Mouse (Mus musculus): ENCODE measurements around the gene Rab5if. TPM values are rescaled to one million over a fixed set of nuclear protein-coding genes. Genes with fewer than 3 reads are reported as not detected.
"Not testable (repeated sequence)": the region's sequence is repeated elsewhere in the genome, so short reads cannot be mapped to it uniquely, and the experiment has no call there.

The Rab5if gene
- polyA plus RNA-seq (2016; fragmentation: Nextera tagmentation; extraction: Ambion mirVana): 184 and 188 TPM in 2 replicates

- Histone ChIP-seq H3K9me3 (no peaks in the 10 kb centered on the region), H3K27ac (peak within 1 kb of the TSS; percentile 89), H3K36me3 (peaks cover 63% of the 10 kb centered on the region), H3K27me3 (ENCODE audit: insufficient read depth, poor library complexity, severe bottlenecking) (no peaks in the 10 kb centered on the region), H3K4me3 (peak within 1 kb of the TSS; percentile 96), H3K4me1 (replicated peaks) (peaks cover 26% of the 10 kb centered on the region)
- WGBS: under 1% methylated on average over 96 of the region's 98 CpGs
- DNase-seq (ENCODE audit: low spot score): peak; percentile 98
Observed at GRCm38 (mm10) chr2:156862772-156863486, at the start of gene Rab5if. TSS of gene Rab5if (plus strand) at chr2:156863128.

GRCm38 (mm10) chr2:156814344-156814801, 48.6 kb upstream of the Rab5if start:
- Histone ChIP-seq H3K36me3 (no peaks in the 10 kb centered on the region), H3K27me3 (ENCODE audit: insufficient read depth, poor library complexity, severe bottlenecking) (no peaks in the 10 kb centered on the region), H3K4me3 (no peak overlapping the region), H3K9me3 (no peaks in the 10 kb centered on the region), H3K4me1 (replicated peaks) (peaks cover 32% of the 10 kb centered on the region), H3K27ac (0 out of 2 replicates have a peak overlapping the region, but pooled peaks have one; percentile 57)
- DNase-seq (ENCODE audit: low spot score): peak; percentile 9
- 13% methylated on average over 8 of the region's 8 CpGs for WGBS

- DNase-seq (ENCODE audit: low spot score): no peak
- Histone ChIP-seq H3K27me3 (ENCODE audit: insufficient read depth, poor library complexity, severe bottlenecking) (no peaks in the 10 kb centered on the region), H3K9me3 (no peaks in the 10 kb centered on the region), H3K4me3 (no peak overlapping the region), H3K4me1 (replicated peaks) (peaks cover 29% of the 10 kb centered on the region), H3K36me3 (no peaks in the 10 kb centered on the region), H3K27ac (0 out of 2 replicates have a peak overlapping the region, but pooled peaks have one; percentile 57)
- WGBS: 38% methylated on average over 5 of the region's 5 CpGs
Observed at GRCm38 (mm10) chr2:156814893-156815292, 48.0 kb upstream of the Rab5if start.

GRCm38 (mm10) chr2:156815412-156815811, 47.5 kb upstream of the Rab5if start:
- H3K27ac ChIP-seq: no peak overlapping the region
- DNase-seq (ENCODE audit: low spot score): no peak
- WGBS: 65% methylated on average over 3 of the region's 3 CpGs

GRCm38 (mm10) chr2:156816116-156816515, 46.8 kb upstream of the Rab5if start:
- H3K9me3 ChIP-seq: no peaks in the 10 kb centered on the region
- peaks cover 29% of the 10 kb centered on the region for H3K4me1 ChIP-seq (replicated peaks)
- H3K27ac ChIP-seq: no peak overlapping the region
- no peak for DNase-seq (ENCODE audit: low spot score)
- WGBS: 63% methylated on average over 1 of the region's 1 CpGs
- H3K27me3 ChIP-seq (ENCODE audit: insufficient read depth, poor library complexity, severe bottlenecking): no peaks in the 10 kb centered on the region
- H3K36me3 ChIP-seq: no peaks in the 10 kb centered on the region
- H3K4me3 ChIP-seq: no peak overlapping the region

More at GRCm38 (mm10) chr2:156815412-156815811, 47.5 kb upstream of the Rab5if start:
- Histone ChIP-seq H3K4me1 (replicated peaks) (peaks cover 29% of the 10 kb centered on the region), H3K27me3 (ENCODE audit: insufficient read depth, poor library complexity, severe bottlenecking) (no peaks in the 10 kb centered on the region), H3K4me3 (no peak overlapping the region), H3K36me3 (no peaks in the 10 kb centered on the region), H3K9me3 (no peaks in the 10 kb centered on the region)

GRCm38 (mm10) chr2:156825128-156825527, 37.8 kb upstream of the Rab5if start:
- H3K4me1 ChIP-seq (replicated peaks); H3K27me3 ChIP-seq (ENCODE audit: insufficient read depth, poor library complexity, severe bottlenecking); H3K4me3 ChIP-seq; H3K27ac ChIP-seq; DNase-seq (ENCODE audit: low spot score); H3K9me3 ChIP-seq: not testable (repeated sequence)
- 86% methylated on average over 6 of the region's 6 CpGs for WGBS
- peaks cover 16% of the 10 kb centered on the region for H3K36me3 ChIP-seq

GRCm38 (mm10) chr2:156834336-156834735, 28.6 kb upstream of the Rab5if start:
- peaks cover 12% of the 10 kb centered on the region for H3K4me1 ChIP-seq (replicated peaks)
- no peaks in the 10 kb centered on the region for H3K27me3 ChIP-seq (ENCODE audit: insufficient read depth, poor library complexity, severe bottlenecking)
- peaks cover 85% of the 10 kb centered on the region for H3K36me3 ChIP-seq
- no peak overlapping the region for H3K27ac ChIP-seq
- WGBS: 98% methylated on average over 11 of the region's 11 CpGs
- no peak for DNase-seq (ENCODE audit: low spot score)
- peaks cover 32% of the 10 kb centered on the region for H3K9me3 ChIP-seq
- H3K4me3 ChIP-seq: no peak overlapping the region

- H3K4me3 ChIP-seq: peak overlapping the region; percentile 96
- DNase-seq (ENCODE audit: low spot score): no peak
- no peaks in the 10 kb centered on the region for H3K27me3 ChIP-seq (ENCODE audit: insufficient read depth, poor library complexity, severe bottlenecking)
- H3K27ac ChIP-seq: peak overlapping the region; percentile 98
- H3K4me1 ChIP-seq (replicated peaks): peaks cover 45% of the 10 kb centered on the region
- WGBS: 66% methylated on average over 6 of the region's 6 CpGs
- no peaks in the 10 kb centered on the region for H3K9me3 ChIP-seq
- peaks cover 44% of the 10 kb centered on the region for H3K36me3 ChIP-seq
Observed at GRCm38 (mm10) chr2:156838839-156839238, 24.1 kb upstream of the Rab5if start.

- Histone ChIP-seq H3K27ac (peak within 1 kb of the TSS; percentile 98), H3K27me3 (ENCODE audit: insufficient read depth, poor library complexity, severe bottlenecking) (no peaks in the 10 kb centered on the region), H3K4me1 (replicated peaks) (peaks cover 52% of the 10 kb centered on the region), H3K4me3 (peak within 1 kb of the TSS; percentile 96), H3K36me3 (peaks cover 43% of the 10 kb centered on the region), H3K9me3 (no peaks in the 10 kb centered on the region)
- 1% methylated on average over 61 of the region's 61 CpGs for WGBS
- peak; percentile 96 for DNase-seq (ENCODE audit: low spot score)
Observed at GRCm38 (mm10) chr2:156839319-156840191, 23.4 kb upstream of the Rab5if start, which contains the start of gene Tgif2. TSS of gene Tgif2 (plus strand) at chr2:156840007.

GRCm38 (mm10) chr2:156840301-156841027, 22.5 kb upstream of the Rab5if start:
- DNase-seq (ENCODE audit: low spot score): peak; percentile 78
- no peaks in the 10 kb centered on the region for H3K27me3 ChIP-seq (ENCODE audit: insufficient read depth, poor library complexity, severe bottlenecking)
- no peaks in the 10 kb centered on the region for H3K9me3 ChIP-seq
- peaks cover 43% of the 10 kb centered on the region for H3K36me3 ChIP-seq
- H3K4me3 ChIP-seq: peak overlapping the region; percentile 96
- peaks cover 62% of the 10 kb centered on the region for H3K4me1 ChIP-seq (replicated peaks)
- peak overlapping the region; percentile 98 for H3K27ac ChIP-seq
- under 1% methylated on average over 78 of the region's 79 CpGs for WGBS

GRCm38 (mm10) chr2:156841028-156841840, 21.7 kb upstream of the Rab5if start:
- H3K9me3 ChIP-seq: no peaks in the 10 kb centered on the region
- DNase-seq (ENCODE audit: low spot score): peak; percentile 75
- peaks cover 66% of the 10 kb centered on the region for H3K4me1 ChIP-seq (replicated peaks)
- H3K4me3 ChIP-seq: peak overlapping the region; percentile 96
- under 1% methylated on average over 42 of the region's 42 CpGs for WGBS
- H3K27me3 ChIP-seq (ENCODE audit: insufficient read depth, poor library complexity, severe bottlenecking): no peaks in the 10 kb centered on the region
- peaks cover 43% of the 10 kb centered on the region for H3K36me3 ChIP-seq
- peak overlapping the region; percentile 98 for H3K27ac ChIP-seq
